In the genomic region with DNA sequence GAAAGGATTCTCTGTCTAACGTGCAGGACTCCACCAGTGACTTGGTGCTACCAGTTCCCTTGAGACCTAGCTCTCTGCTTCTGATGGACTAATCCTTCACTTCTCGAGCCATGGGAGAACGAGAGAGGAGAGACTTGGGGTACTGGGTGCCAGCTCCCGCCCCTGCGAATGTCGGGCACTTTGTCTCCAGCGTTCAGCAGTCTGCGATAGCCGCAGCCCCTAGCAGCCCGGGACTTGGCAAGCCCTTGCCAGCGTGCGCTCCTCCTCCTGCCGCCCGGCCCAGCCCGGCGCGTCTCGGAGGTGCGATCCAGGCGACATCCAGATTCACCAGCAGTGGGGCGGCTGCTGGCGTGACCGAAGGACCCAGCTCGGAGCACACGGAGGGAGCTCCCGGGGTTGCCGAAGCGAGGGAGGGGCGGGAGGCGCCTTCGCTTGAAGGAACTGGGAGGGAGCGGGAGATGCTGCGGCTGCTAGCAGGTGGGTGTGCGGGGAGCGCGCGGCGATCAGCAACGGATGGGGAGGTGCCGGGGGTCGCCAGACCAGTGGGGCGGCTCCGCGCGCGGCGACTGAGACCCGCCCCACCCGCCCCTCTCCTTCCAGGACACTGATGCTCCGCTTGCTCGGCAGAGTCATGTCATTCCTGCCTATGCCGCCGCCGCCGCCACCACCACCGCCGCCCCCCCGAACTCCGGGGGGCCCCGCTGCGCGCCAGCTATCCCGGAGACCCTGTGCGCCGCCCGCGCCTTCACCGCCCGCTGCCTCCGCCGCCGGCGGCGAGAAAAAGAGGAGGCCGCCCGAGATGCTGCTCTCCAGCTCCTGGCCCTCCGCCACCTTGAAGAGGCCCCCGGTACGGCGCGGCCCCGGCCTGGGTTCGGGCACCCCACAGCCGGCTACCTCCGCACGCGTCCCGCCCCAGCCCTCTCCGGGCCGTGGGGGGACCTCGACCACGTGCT, we compare ENCODE assay signal across 7 mouse cellular contexts. TPM values are rescaled to one million over a fixed set of nuclear protein-coding genes. Genes with fewer than 3 reads are reported as not detected.
DNase-seq lines count a peak whose midpoint lies in the region; ATAC-seq lines count a peak whose summit lies in the region.

No protein-coding gene starts in this region.

- H3K36me3 ChIP-seq in embryonic facial prominence, embryonic 10.5 days (replicated peaks), result no peaks in the 10 kb centered on the region
- no peaks in the 10 kb centered on the region for H3K36me3 ChIP-seq in stomach, embryonic 15.5 days

- no peaks in the 10 kb centered on the region for H3K9me3 ChIP-seq in embryonic facial prominence, embryonic 10.5 days
- H3K9me3 ChIP-seq in stomach, embryonic 15.5 days, result no peaks in the 10 kb centered on the region

- H3K4me1 ChIP-seq in embryonic facial prominence, embryonic 10.5 days, result peaks cover 19% of the 10 kb centered on the region
- H3K4me1 ChIP-seq in stomach, embryonic 15.5 days, result peaks cover 13% of the 10 kb centered on the region

- peak overlapping the region; percentile 65 for H3K4me3 ChIP-seq in embryonic facial prominence, embryonic 10.5 days
- peak overlapping the region; percentile 48 for H3K4me3 ChIP-seq in stomach, embryonic 15.5 days (replicated peaks)

- peak overlapping the region; percentile 42 for H3K9ac ChIP-seq in stomach, embryonic 15.5 days

- peak overlapping the region; percentile 73 for H3K27ac ChIP-seq in embryonic facial prominence, embryonic 10.5 days (replicated peaks)
- no peak overlapping the region for H3K27ac ChIP-seq in stomach, embryonic 15.5 days

- peak overlapping the region; percentile 98 for H3K4me2 ChIP-seq in stomach, embryonic 15.5 days

- H3K27me3 ChIP-seq in embryonic facial prominence, embryonic 10.5 days (replicated peaks; ENCODE audit: low read depth, poor library complexity, severe bottlenecking), result peaks cover 65% of the 10 kb centered on the region
- peaks cover 42% of the 10 kb centered on the region for H3K27me3 ChIP-seq in stomach, embryonic 15.5 days (replicated peaks)

- DNase-seq in CD4-positive, CD25-positive, alpha-beta regulatory T cell, adult 2 months (ENCODE audit: low read depth, low spot score), result peak; percentile 45
- peak; percentile 38 for DNase-seq in WW6 (ENCODE audit: low read depth, low spot score)
- peak; percentile 55 for DNase-seq in embryonic facial prominence, embryonic 10.5 days (ENCODE audit: low spot score)
- DNase-seq in heart, postnatal 4 days, result peak; percentile 31
- peak; percentile 39 to 54 for DNase-seq in left cerebral cortex, adult 8-10 months (ENCODE audit: low spot score in 2 of 2)

- ATAC-seq in megakaryocyte-erythroid progenitor cell, adult 5-6 weeks (replicated peaks; ENCODE audit: low FRiP score, low TSS enrichment, poor library complexity, severe bottlenecking), result peak; percentile 72
- ATAC-seq in stomach, embryonic 15.5 days (ENCODE audit: insufficient read depth, low FRiP score, low read depth), result 0 out of 2 replicates have a peak, but pooled peaks have one; percentile 40

- under 1% methylated on average over 92 of the region's 92 CpGs for WGBS in embryonic facial prominence, embryonic 10.5 days
- WGBS in stomach, embryonic 15.5 days, result under 1% methylated on average over 62 of the region's 92 CpGs

RNA-seq across cellular contexts. Expression of gene Prr18, which starts 3.4 kb away (rescaled TPM):
- polyA plus RNA-seq in embryonic facial prominence, embryonic 10.5 days (2016; fragmentation: Nextera tagmentation; extraction: Ambion mirVana), result 0.32 and 0.33 TPM in 2 replicates
- total RNA-seq in heart, postnatal 4 days (2021), result under 1 TPM; 0.17 to 0.18 TPM
- total RNA-seq in left cerebral cortex, adult 8-10 months (2022), result 10 to 100 TPM; 26.4 to 28.5 (median 27.1) TPM
- total RNA-seq in megakaryocyte-erythroid progenitor cell, adult 5-6 weeks (2014; fragmentation: Nextera tagmentation), result 0.15 TPM in 1 of 2 replicates, not detected in the other
- total RNA-seq in megakaryocyte-erythroid progenitor cell, adult 5-6 weeks (2017), result not detected in 2 replicates
- 0.55 and 0.57 TPM in 2 replicates for polyA plus RNA-seq in stomach, embryonic 15.5 days (2015; fragmentation: Nextera tagmentation; extraction: Ambion mirVana)

RNA-seq across cellular contexts. Expression of gene T2, which starts 15.1 kb away (rescaled TPM):
- polyA plus RNA-seq in embryonic facial prominence, embryonic 10.5 days (2016; fragmentation: Nextera tagmentation; extraction: Ambion mirVana), result 0.35 and 0.87 TPM in 2 replicates
- total RNA-seq in heart, postnatal 4 days (2021), result under 1 TPM; 0.48 to 0.56 TPM
- 1 to 10 TPM in 2 of 4 experiments, under 1 TPM in 2; 0.44 to 1.3 (median 0.87) TPM for total RNA-seq in left cerebral cortex, adult 8-10 months (2022)
- not detected in 2 replicates for total RNA-seq in megakaryocyte-erythroid progenitor cell, adult 5-6 weeks (2014; fragmentation: Nextera tagmentation)
- total RNA-seq in megakaryocyte-erythroid progenitor cell, adult 5-6 weeks (2017), result 0.27 TPM in 1 of 2 replicates, not detected in the other
- polyA plus RNA-seq in stomach, embryonic 15.5 days (2015; fragmentation: Nextera tagmentation; extraction: Ambion mirVana), result 0.48 and 0.49 TPM in 2 replicates

RNA-seq across cellular contexts. Expression of gene Sft2d1, which starts 29.8 kb away (rescaled TPM):
- 60.7 and 63.5 TPM in 2 replicates for polyA plus RNA-seq in embryonic facial prominence, embryonic 10.5 days (2016; fragmentation: Nextera tagmentation; extraction: Ambion mirVana)
- total RNA-seq in heart, postnatal 4 days (2021), result 10 to 100 TPM; 28.6 to 31.6 TPM
- total RNA-seq in left cerebral cortex, adult 8-10 months (2022), result 10 to 100 TPM; 56.4 to 58.4 (median 57.0) TPM
- 63.1 and 137 TPM in 2 replicates for total RNA-seq in megakaryocyte-erythroid progenitor cell, adult 5-6 weeks (2014; fragmentation: Nextera tagmentation)
- total RNA-seq in megakaryocyte-erythroid progenitor cell, adult 5-6 weeks (2017), result 24.3 and 29.9 TPM in 2 replicates
- 72.2 and 75.6 TPM in 2 replicates for polyA plus RNA-seq in stomach, embryonic 15.5 days (2015; fragmentation: Nextera tagmentation; extraction: Ambion mirVana)

RNA-seq across cellular contexts. Expression of gene Mpc1, which starts 58.0 kb away (rescaled TPM):
- 70.1 and 82.5 TPM in 2 replicates for polyA plus RNA-seq in embryonic facial prominence, embryonic 10.5 days (2016; fragmentation: Nextera tagmentation; extraction: Ambion mirVana)
- 100 to 1,000 TPM; 250 to 257 TPM for total RNA-seq in heart, postnatal 4 days (2021)
- total RNA-seq in left cerebral cortex, adult 8-10 months (2022), result 100 to 1,000 TPM; 161 to 190 (median 175) TPM
- total RNA-seq in megakaryocyte-erythroid progenitor cell, adult 5-6 weeks (2014; fragmentation: Nextera tagmentation), result 123 and 153 TPM in 2 replicates
- total RNA-seq in megakaryocyte-erythroid progenitor cell, adult 5-6 weeks (2017), result 119 and 137 TPM in 2 replicates
- polyA plus RNA-seq in stomach, embryonic 15.5 days (2015; fragmentation: Nextera tagmentation; extraction: Ambion mirVana), result 195 TPM in 2 replicates

Comparison
In these comparisons a context has a peak if more than half of its experiments do, and no peak if none do; other contexts are left out.
1. RNA of gene Prr18, which starts 3.4 kb away (total RNA-seq): 26.4 to 28.5 TPM in left cerebral cortex, adult 8-10 months; 0.17 to 0.18 TPM in heart, postnatal 4 days and 0.15 TPM in megakaryocyte-erythroid progenitor cell, adult 5-6 weeks; every median in the first group is over 10 times any median in the second.
2. Peak in every context shown above with its lines, with median percentiles within 50 percentile points of each other: DNase-seq.